Mouse (Mus musculus): ENCODE measurements around the gene Gss. TPM values are rescaled to one million over a fixed set of nuclear protein-coding genes. Genes with fewer than 3 reads are reported as not detected.
"Not testable (repeated sequence)": the region's sequence is repeated elsewhere in the genome, so short reads cannot be mapped to it uniquely, and the experiment has no call there.

Gss gene
- polyA plus RNA-seq, 1 experiment from 2014 or later, result 14.8 TPM

GRCm38 (mm10) chr2:155552336-155552735 lies 40.3 kb downstream of the Gss start:
- no peak overlapping the region for H3K9ac ChIP-seq (replicated peaks; ENCODE audit: low read length)
- ATAC-seq (ENCODE audit: low FRiP score, low TSS enrichment), result no peak
- H3K4me2 ChIP-seq (ENCODE audit: low read length), result no peak overlapping the region
- H3K27me3 ChIP-seq (ENCODE audit: control insufficient read depth, insufficient read depth, low read length), result no peaks in the 10 kb centered on the region
- no peaks in the 10 kb centered on the region for H3K36me3 ChIP-seq (ENCODE audit: control insufficient read depth, insufficient read depth, low read length)
- no peaks in the 10 kb centered on the region for H3K4me1 ChIP-seq (ENCODE audit: control insufficient read depth, insufficient read depth, low read length)
- H3K9me3 ChIP-seq (ENCODE audit: control insufficient read depth, low read length), result no peaks in the 10 kb centered on the region
- H3K27ac ChIP-seq (replicated peaks; ENCODE audit: low read depth, low read length), result no peak overlapping the region
- DNase-seq, result no peak
- H3K4me3 ChIP-seq (replicated peaks; ENCODE audit: low read depth, low read length), result no peak overlapping the region

GRCm38 (mm10) chr2:155546955-155547354 lies 45.7 kb downstream of the Gss start:
- Histone ChIP-seq H3K4me3 (replicated peaks; ENCODE audit: low read depth, low read length) (no peak overlapping the region), H3K9ac (replicated peaks; ENCODE audit: low read length) (no peak overlapping the region), H3K27ac (replicated peaks; ENCODE audit: low read depth, low read length) (no peak overlapping the region), H3K9me3 (ENCODE audit: control insufficient read depth, low read length) (no peaks in the 10 kb centered on the region), H3K27me3 (ENCODE audit: control insufficient read depth, insufficient read depth, low read length) (no peaks in the 10 kb centered on the region), H3K4me1 (ENCODE audit: control insufficient read depth, insufficient read depth, low read length) (no peaks in the 10 kb centered on the region), H3K4me2 (ENCODE audit: low read length) (no peak overlapping the region), H3K36me3 (ENCODE audit: control insufficient read depth, insufficient read depth, low read length) (no peaks in the 10 kb centered on the region)
- no peak for ATAC-seq (ENCODE audit: low FRiP score, low TSS enrichment)
- WGBS, result 71% methylated on average over 1 of the region's 1 CpGs
- DNase-seq, result no peak

- Histone ChIP-seq H3K4me2 (ENCODE audit: low read length) (no peak overlapping the region), H3K9ac (replicated peaks; ENCODE audit: low read length) (no peak overlapping the region), H3K9me3 (ENCODE audit: control insufficient read depth, low read length) (no peaks in the 10 kb centered on the region), H3K4me1 (ENCODE audit: control insufficient read depth, insufficient read depth, low read length) (no peaks in the 10 kb centered on the region), H3K36me3 (ENCODE audit: control insufficient read depth, insufficient read depth, low read length) (no peaks in the 10 kb centered on the region), H3K4me3 (replicated peaks; ENCODE audit: low read depth, low read length) (no peak overlapping the region), H3K27ac (replicated peaks; ENCODE audit: low read depth, low read length) (no peak overlapping the region), H3K27me3 (ENCODE audit: control insufficient read depth, insufficient read depth, low read length) (no peaks in the 10 kb centered on the region)
- no peak for ATAC-seq (ENCODE audit: low FRiP score, low TSS enrichment)
- DNase-seq, result no peak
- 61% methylated on average over 6 of the region's 6 CpGs for WGBS
These were observed 51.7 kb downstream of the Gss start for GRCm38 (mm10) chr2:155540822-155541458.

- Histone ChIP-seq H3K4me2 (ENCODE audit: low read length) (no peak overlapping the region), H3K27ac (replicated peaks; ENCODE audit: low read depth, low read length) (no peak overlapping the region), H3K9me3 (ENCODE audit: control insufficient read depth, low read length) (no peaks in the 10 kb centered on the region), H3K4me1 (ENCODE audit: control insufficient read depth, insufficient read depth, low read length) (no peaks in the 10 kb centered on the region), H3K27me3 (ENCODE audit: control insufficient read depth, insufficient read depth, low read length) (no peaks in the 10 kb centered on the region), H3K9ac (replicated peaks; ENCODE audit: low read length) (no peak overlapping the region), H3K4me3 (replicated peaks; ENCODE audit: low read depth, low read length) (no peak overlapping the region), H3K36me3 (ENCODE audit: control insufficient read depth, insufficient read depth, low read length) (no peaks in the 10 kb centered on the region)
- ATAC-seq (ENCODE audit: low FRiP score, low TSS enrichment) (no peak), DNase-seq (no peak)
These were observed 52.9 kb downstream of the Gss start for GRCm38 (mm10) chr2:155539696-155540095.

- not testable (repeated sequence) for H3K4me3 ChIP-seq (replicated peaks; ENCODE audit: low read depth, low read length); H3K9ac ChIP-seq (replicated peaks; ENCODE audit: low read length); H3K4me2 ChIP-seq (ENCODE audit: low read length); H3K36me3 ChIP-seq (ENCODE audit: control insufficient read depth, insufficient read depth, low read length); H3K27me3 ChIP-seq (ENCODE audit: control insufficient read depth, insufficient read depth, low read length); H3K4me1 ChIP-seq (ENCODE audit: control insufficient read depth, insufficient read depth, low read length); H3K9me3 ChIP-seq (ENCODE audit: control insufficient read depth, low read length); DNase-seq; ATAC-seq (ENCODE audit: low FRiP score, low TSS enrichment); H3K27ac ChIP-seq (replicated peaks; ENCODE audit: low read depth, low read length)
- WGBS, result 78% methylated on average over 14 of the region's 19 CpGs
These were observed 54.0 kb downstream of the Gss start for GRCm38 (mm10) chr2:155538463-155539057.

- WGBS, result 76% methylated on average over 5 of the region's 5 CpGs
- no peaks in the 10 kb centered on the region for H3K36me3 ChIP-seq (ENCODE audit: control insufficient read depth, insufficient read depth, low read length)
- no peak overlapping the region for H3K9ac ChIP-seq (replicated peaks; ENCODE audit: low read length)
- DNase-seq (no peak), ATAC-seq (ENCODE audit: low FRiP score, low TSS enrichment) (no peak)
- no peak overlapping the region for H3K27ac ChIP-seq (replicated peaks; ENCODE audit: low read depth, low read length)
- H3K27me3 ChIP-seq (ENCODE audit: control insufficient read depth, insufficient read depth, low read length), result no peaks in the 10 kb centered on the region
- H3K4me3 ChIP-seq (replicated peaks; ENCODE audit: low read depth, low read length), result no peak overlapping the region
- H3K4me2 ChIP-seq (ENCODE audit: low read length), result no peak overlapping the region
- no peaks in the 10 kb centered on the region for H3K4me1 ChIP-seq (ENCODE audit: control insufficient read depth, insufficient read depth, low read length)
- H3K9me3 ChIP-seq (ENCODE audit: control insufficient read depth, low read length), result no peaks in the 10 kb centered on the region
These were observed 54.7 kb downstream of the Gss start for GRCm38 (mm10) chr2:155537761-155538462.

- H3K27me3 ChIP-seq (ENCODE audit: control insufficient read depth, insufficient read depth, low read length), result no peaks in the 10 kb centered on the region
- ATAC-seq (ENCODE audit: low FRiP score, low TSS enrichment), result no peak
- no peaks in the 10 kb centered on the region for H3K9me3 ChIP-seq (ENCODE audit: control insufficient read depth, low read length)
- no peak overlapping the region for H3K4me3 ChIP-seq (replicated peaks; ENCODE audit: low read depth, low read length)
- no peak overlapping the region for H3K27ac ChIP-seq (replicated peaks; ENCODE audit: low read depth, low read length)
- H3K36me3 ChIP-seq (ENCODE audit: control insufficient read depth, insufficient read depth, low read length), result no peaks in the 10 kb centered on the region
- DNase-seq, result no peak
- no peak overlapping the region for H3K9ac ChIP-seq (replicated peaks; ENCODE audit: low read length)
- H3K4me1 ChIP-seq (ENCODE audit: control insufficient read depth, insufficient read depth, low read length), result no peaks in the 10 kb centered on the region
- H3K4me2 ChIP-seq (ENCODE audit: low read length), result no peak overlapping the region
These were observed 56.3 kb downstream of the Gss start for GRCm38 (mm10) chr2:155536292-155536691.

GRCm38 (mm10) chr2:155527367-155527766 lies 65.2 kb downstream of the Gss start:
- ATAC-seq (ENCODE audit: low FRiP score, low TSS enrichment), result no peak
- DNase-seq, result no peak
- no peak overlapping the region for H3K4me3 ChIP-seq (replicated peaks; ENCODE audit: low read depth, low read length)
- no peak overlapping the region for H3K27ac ChIP-seq (replicated peaks; ENCODE audit: low read depth, low read length)
- WGBS, result 85% methylated on average over 5 of the region's 5 CpGs
- no peaks in the 10 kb centered on the region for H3K36me3 ChIP-seq (ENCODE audit: control insufficient read depth, insufficient read depth, low read length)
- H3K9ac ChIP-seq (replicated peaks; ENCODE audit: low read length), result no peak overlapping the region
- no peaks in the 10 kb centered on the region for H3K9me3 ChIP-seq (ENCODE audit: control insufficient read depth, low read length)
- no peaks in the 10 kb centered on the region for H3K4me1 ChIP-seq (ENCODE audit: control insufficient read depth, insufficient read depth, low read length)
- H3K4me2 ChIP-seq (ENCODE audit: low read length), result no peak overlapping the region
- H3K27me3 ChIP-seq (ENCODE audit: control insufficient read depth, insufficient read depth, low read length), result no peaks in the 10 kb centered on the region

GRCm38 (mm10) chr2:155524378-155524777 lies 68.2 kb downstream of the Gss start:
- ATAC-seq (ENCODE audit: low FRiP score, low TSS enrichment) (no peak), DNase-seq (no peak)
- H3K27me3 ChIP-seq (ENCODE audit: control insufficient read depth, insufficient read depth, low read length), result no peaks in the 10 kb centered on the region
- WGBS, result 80% methylated on average over 1 of the region's 1 CpGs
- no peak overlapping the region for H3K4me3 ChIP-seq (replicated peaks; ENCODE audit: low read depth, low read length)
- H3K9ac ChIP-seq (replicated peaks; ENCODE audit: low read length), result no peak overlapping the region
- H3K4me2 ChIP-seq (ENCODE audit: low read length), result no peak overlapping the region
- no peaks in the 10 kb centered on the region for H3K9me3 ChIP-seq (ENCODE audit: control insufficient read depth, low read length)
- H3K4me1 ChIP-seq (ENCODE audit: control insufficient read depth, insufficient read depth, low read length), result no peaks in the 10 kb centered on the region
- no peak overlapping the region for H3K27ac ChIP-seq (replicated peaks; ENCODE audit: low read depth, low read length)
- H3K36me3 ChIP-seq (ENCODE audit: control insufficient read depth, insufficient read depth, low read length), result no peaks in the 10 kb centered on the region

Data from midbrain, embryonic 14.5 days (tissue).